Mouse (Mus musculus): Measurements from ENCODE around the gene Fbln2.

- TF ChIP-seq CTCF (IDR thresholded peaks at IDR 0.05; ENCODE audit: control insufficient read depth, insufficient read depth, low read length) (no peak), POLR2A (IDR thresholded peaks at IDR 0.05; ENCODE audit: borderline replicate concordance, control insufficient read depth, low read depth, low read length) (no peak)
Observed at GRCm38 (mm10) chr6:91284521-91285449, 72.5 kb downstream of the Fbln2 start.

Data from bone marrow, adult 2 months (tissue).